Mouse (Mus musculus) myocyte (in vitro differentiated cells): ENCODE measurements around the gene Ptprg. TPM values are rescaled to one million over a fixed set of nuclear protein-coding genes. Genes with fewer than 3 reads are reported as not detected.

Source experiments
- H3K27me3 ChIP-seq: one replicate; pipeline ENCODE4 v1.6.1; 2011; ENCODE audit not compliant: control insufficient read depth, insufficient read depth, insufficient read length
- H3K36me3 ChIP-seq: one replicate; pipeline ENCODE4 v1.6.1; 2011; ENCODE audit not compliant: control insufficient read depth, insufficient read depth
- H3K4me2 ChIP-seq: one replicate; pipeline ENCODE4 v1.6.1; 2011; ENCODE audit warnings: low read depth, control low read depth
- H3K4me3 ChIP-seq: one replicate; pipeline ENCODE4 v1.5.1; 2011; ENCODE audit warnings: mild to moderate bottlenecking, control low read depth, moderate library complexity
- H3K79me2 ChIP-seq: one replicate; pipeline ENCODE4 v1.6.1; 2011; ENCODE audit not compliant: control insufficient read depth, insufficient read depth
- H3ac ChIP-seq: one replicate; pipeline ENCODE4 v1.6.1; 2011; ENCODE audit not compliant: control insufficient read depth, insufficient read length
- CEBPB ChIP-seq: IDR thresholded peaks from 2 replicates; pipeline ENCODE4 v1.6.1; 2011; ENCODE audit warnings: mild to moderate bottlenecking, moderate library complexity; ENCODE audit not compliant: poor library complexity, insufficient read depth, severe bottlenecking
- E2F4 ChIP-seq: IDR thresholded peaks from one replicate; pipeline ENCODE4 v1.6.1; 2011; ENCODE audit warnings: mild to moderate bottlenecking, control low read depth, moderate library complexity; ENCODE audit not compliant: insufficient read depth
- MAX ChIP-seq: IDR thresholded peaks from one replicate; pipeline ENCODE4 v1.6.1; 2011; ENCODE audit warnings: low read depth, mild to moderate bottlenecking, control low read depth
- MYOD1 ChIP-seq, 3 experiments: IDR thresholded peaks; one replicate each; pipeline ENCODE4 v1.6.1; 2011; ENCODE audit warnings: control low read depth in 2 of 3, low read depth in 2 of 3, mild to moderate bottlenecking in 2 of 3, moderate library complexity in 1 of 3; ENCODE audit not compliant: insufficient read length in 2 of 3, control insufficient read depth in 1 of 3
- MYOG ChIP-seq, 3 experiments: IDR thresholded peaks; one replicate each; pipeline ENCODE4 v1.6.1; 2011; ENCODE audit warnings: control low read depth in 2 of 3, low read depth in 2 of 3, mild to moderate bottlenecking in 2 of 3; ENCODE audit not compliant: insufficient read length in 2 of 3, control insufficient read depth in 1 of 3, insufficient read depth in 1 of 3
- POLR2A ChIP-seq: IDR thresholded peaks from one replicate; pipeline ENCODE4 v1.6.1; 2011; ENCODE audit warnings: low read depth, mild to moderate bottlenecking, control low read depth, moderate library complexity; ENCODE audit not compliant: insufficient read length
- POLR2AphosphoS2 ChIP-seq: IDR thresholded peaks from one replicate; pipeline ENCODE4 v1.6.1; 2011; ENCODE audit warnings: low read depth, control low read depth; ENCODE audit not compliant: insufficient read length
- REST ChIP-seq: IDR thresholded peaks from one replicate; pipeline ENCODE4 v1.6.1; 2011; ENCODE audit warnings: mild to moderate bottlenecking, control low read depth, moderate library complexity; ENCODE audit not compliant: insufficient read depth, insufficient read length
- SRF ChIP-seq: IDR thresholded peaks from one replicate; pipeline ENCODE4 v1.6.1; 2011; ENCODE audit warnings: low read depth; ENCODE audit not compliant: control insufficient read depth, insufficient read length
- TCF12 ChIP-seq: IDR thresholded peaks from one replicate; pipeline ENCODE4 v1.6.1; 2011; ENCODE audit warnings: mild to moderate bottlenecking, control low read depth; ENCODE audit not compliant: poor library complexity, insufficient read depth, severe bottlenecking
- TCF3 ChIP-seq: IDR thresholded peaks from one replicate; pipeline ENCODE4 v1.6.1; 2011; ENCODE audit warnings: low read depth, control low read depth; ENCODE audit not compliant: insufficient read length
- USF1 ChIP-seq: IDR thresholded peaks from one replicate; pipeline ENCODE4 v1.6.1; 2011; ENCODE audit warnings: low read depth, mild to moderate bottlenecking, control low read depth, moderate library complexity
- polyA plus RNA-seq: library from polyadenylated mRNA; unstranded; fragments of >200 nt; fragmentation: generic; extraction: Trizol; gene quantifications from one replicate; pipeline ENCODE4 v1.2.1, GENCODE M21; 2012; ENCODE audit warnings: missing spikeins

The Ptprg gene
- polyA plus RNA-seq, 1 experiment = 14.4 TPM

DNA sequence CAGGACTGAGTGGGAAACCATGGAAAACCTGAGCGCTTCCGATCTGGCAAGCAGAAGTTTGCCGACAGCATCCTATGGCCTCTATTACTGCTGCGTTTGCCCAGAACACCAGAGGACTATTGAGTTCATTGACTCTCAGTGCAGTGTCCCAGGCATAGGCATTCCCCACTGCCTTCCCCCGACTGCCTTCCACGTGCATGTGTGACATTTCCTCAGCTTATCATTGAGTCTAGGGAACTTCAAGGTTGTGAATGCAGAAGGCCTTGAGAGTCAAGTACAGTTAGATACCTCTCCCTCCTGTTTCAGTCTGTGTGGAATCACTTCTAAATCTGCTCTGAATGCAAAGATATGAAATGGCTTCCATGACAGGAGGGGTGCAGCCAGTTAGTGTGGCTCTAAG, 488.2 kb downstream of the Ptprg start:
- TF ChIP-seq MAX (no peak), E2F4 (no peak), POLR2A (no peak), USF1 (no peak), TCF3 (no peak), REST (no peak), MYOG (IDR thresholded peaks at IDR 0.05; ENCODE audit: control insufficient read depth in 1 of 3, insufficient read depth in 1 of 3, insufficient read length in 2 of 3, low read depth in 2 of 3) (no peak), TCF12 (no peak), POLR2AphosphoS2 (no peak), SRF (no peak), CEBPB (no peak), MYOD1 (IDR thresholded peaks at IDR 0.05; ENCODE audit: control insufficient read depth in 1 of 3, insufficient read length in 2 of 3, low read depth in 2 of 3) (no peak)
- no peak overlapping the region for H3K4me2 ChIP-seq
- no peak overlapping the region for H3K4me3 ChIP-seq
- H3K36me3 ChIP-seq = no peaks in the 10 kb centered on the region
- H3K79me2 ChIP-seq = no peaks in the 10 kb centered on the region
- no peak overlapping the region for H3ac ChIP-seq
- H3K27me3 ChIP-seq = no peaks in the 10 kb centered on the region

- no peaks in the 10 kb centered on the region for H3K36me3 ChIP-seq
- no peak overlapping the region for H3ac ChIP-seq
- no peak overlapping the region for H3K4me3 ChIP-seq
- TF ChIP-seq POLR2A (no peak), MYOD1 (IDR thresholded peaks at IDR 0.05; ENCODE audit: control insufficient read depth in 1 of 3, insufficient read length in 2 of 3, low read depth in 2 of 3) (no peak), SRF (no peak), USF1 (no peak), REST (no peak), POLR2AphosphoS2 (no peak), MYOG (IDR thresholded peaks at IDR 0.05; ENCODE audit: control insufficient read depth in 1 of 3, insufficient read depth in 1 of 3, insufficient read length in 2 of 3, low read depth in 2 of 3) (no peak), E2F4 (no peak), TCF12 (no peak), MAX (no peak)
- no peak overlapping the region for H3K4me2 ChIP-seq
- H3K27me3 ChIP-seq = no peaks in the 10 kb centered on the region
- H3K79me2 ChIP-seq = no peaks in the 10 kb centered on the region
These were observed 493.0 kb downstream of the Ptprg start for GRCm38 (mm10) chr14:12046226-12046882.

- Histone ChIP-seq H3ac (no peak overlapping the region), H3K4me2 (no peak overlapping the region)
- TF ChIP-seq TCF3 = no peak
- no peak for TF ChIP-seq SRF
- TF ChIP-seq USF1 = no peak
- TF ChIP-seq TCF12 = no peak
- TF ChIP-seq POLR2A = no peak
- no peak for TF ChIP-seq MAX
- no peak for TF ChIP-seq MYOG (IDR thresholded peaks at IDR 0.05; ENCODE audit: control insufficient read depth in 1 of 3, insufficient read depth in 1 of 3, insufficient read length in 2 of 3, low read depth in 2 of 3)
- no peak for TF ChIP-seq POLR2AphosphoS2
- TF ChIP-seq MYOD1 (IDR thresholded peaks at IDR 0.05; ENCODE audit: control insufficient read depth in 1 of 3, insufficient read length in 2 of 3, low read depth in 2 of 3) = no peak
- TF ChIP-seq E2F4 = no peak
- TF ChIP-seq REST = no peak
- TF ChIP-seq CEBPB = no peak
These were observed 494.3 kb downstream of the Ptprg start for GRCm38 (mm10) chr14:12047637-12048036.

GRCm38 (mm10) chr14:12056912-12057524, 503.7 kb downstream of the Ptprg start:
- no peak for TF ChIP-seq E2F4
- no peak for TF ChIP-seq MAX
- no peak for TF ChIP-seq POLR2A
- no peak for TF ChIP-seq MYOG (IDR thresholded peaks at IDR 0.05; ENCODE audit: control insufficient read depth in 1 of 3, insufficient read depth in 1 of 3, insufficient read length in 2 of 3, low read depth in 2 of 3)
- no peak for TF ChIP-seq CEBPB
- no peak for TF ChIP-seq POLR2AphosphoS2
- TF ChIP-seq TCF3 = no peak
- TF ChIP-seq REST = no peak
- TF ChIP-seq SRF = no peak
- TF ChIP-seq TCF12 = no peak
- no peak for TF ChIP-seq MYOD1 (IDR thresholded peaks at IDR 0.05; ENCODE audit: control insufficient read depth in 1 of 3, insufficient read length in 2 of 3, low read depth in 2 of 3)
- TF ChIP-seq USF1 = no peak
- H3K36me3 ChIP-seq = no peaks in the 10 kb centered on the region
- no peaks in the 10 kb centered on the region for H3K79me2 ChIP-seq

More at GRCm38 (mm10) chr14:12047637-12048036, 494.3 kb downstream of the Ptprg start:
- no peak overlapping the region for H3K4me3 ChIP-seq
- H3K79me2 ChIP-seq = no peaks in the 10 kb centered on the region
- no peaks in the 10 kb centered on the region for H3K27me3 ChIP-seq
- H3K36me3 ChIP-seq = no peaks in the 10 kb centered on the region

More at GRCm38 (mm10) chr14:12056912-12057524, 503.7 kb downstream of the Ptprg start:
- Histone ChIP-seq H3K27me3 (no peaks in the 10 kb centered on the region), H3ac (no peak overlapping the region), H3K4me2 (no peak overlapping the region), H3K4me3 (no peak overlapping the region)
